Mouse (Mus musculus): Measurements from ENCODE around the gene Shbg. TPM values are rescaled to one million over a fixed set of nuclear protein-coding genes. Genes with fewer than 3 reads are reported as not detected.

Shbg gene
- total RNA-seq, 1 experiment from 2014 or later: not detected

- no peak for ATAC-seq (ENCODE audit: extremely low read depth, insufficient number of reproducible peaks, low FRiP score, poor library complexity, severe bottlenecking)
Observed at GRCm38 (mm10) chr11:69604795-69605664, 12.7 kb downstream of the Shbg start.

- no peak for ATAC-seq (ENCODE audit: extremely low read depth, insufficient number of reproducible peaks, low FRiP score, poor library complexity, severe bottlenecking)
Observed at GRCm38 (mm10) chr11:69604347-69604746, 13.4 kb downstream of the Shbg start.

GRCm38 (mm10) chr11:69603516-69603915 is 14.2 kb downstream of the Shbg start:
- ATAC-seq (ENCODE audit: extremely low read depth, insufficient number of reproducible peaks, low FRiP score, poor library complexity, severe bottlenecking): no peak

- ATAC-seq (ENCODE audit: extremely low read depth, insufficient number of reproducible peaks, low FRiP score, poor library complexity, severe bottlenecking): no peak
Observed at GRCm38 (mm10) chr11:69601768-69602167, 15.9 kb downstream of the Shbg start.

- no peak for ATAC-seq (ENCODE audit: extremely low read depth, insufficient number of reproducible peaks, low FRiP score, poor library complexity, severe bottlenecking)
Observed at GRCm38 (mm10) chr11:69600098-69600497, 17.6 kb downstream of the Shbg start.

GRCm38 (mm10) chr11:69599436-69599835 is 18.3 kb downstream of the Shbg start:
- ATAC-seq (ENCODE audit: extremely low read depth, insufficient number of reproducible peaks, low FRiP score, poor library complexity, severe bottlenecking): no peak

GRCm38 (mm10) chr11:69594853-69595252 is 22.9 kb downstream of the Shbg start:
- no peak for ATAC-seq (ENCODE audit: extremely low read depth, insufficient number of reproducible peaks, low FRiP score, poor library complexity, severe bottlenecking)

GRCm38 (mm10) chr11:69592799-69593198 is 24.9 kb downstream of the Shbg start:
- no peak for ATAC-seq (ENCODE audit: extremely low read depth, insufficient number of reproducible peaks, low FRiP score, poor library complexity, severe bottlenecking)

- ATAC-seq (ENCODE audit: extremely low read depth, insufficient number of reproducible peaks, low FRiP score, poor library complexity, severe bottlenecking): no peak
Observed at GRCm38 (mm10) chr11:69591899-69592637, 25.6 kb downstream of the Shbg start.

- no peak for ATAC-seq (ENCODE audit: extremely low read depth, insufficient number of reproducible peaks, low FRiP score, poor library complexity, severe bottlenecking)
Observed at GRCm38 (mm10) chr11:69591424-69591823, 26.3 kb downstream of the Shbg start.

GRCm38 (mm10) chr11:69590622-69591021 is 27.1 kb downstream of the Shbg start:
- no peak for ATAC-seq (ENCODE audit: extremely low read depth, insufficient number of reproducible peaks, low FRiP score, poor library complexity, severe bottlenecking)

GRCm38 (mm10) chr11:69589207-69589834 is 28.4 kb downstream of the Shbg start:
- ATAC-seq (ENCODE audit: extremely low read depth, insufficient number of reproducible peaks, low FRiP score, poor library complexity, severe bottlenecking): no peak

- ATAC-seq (ENCODE audit: extremely low read depth, insufficient number of reproducible peaks, low FRiP score, poor library complexity, severe bottlenecking): peak; percentile 21; the same call in 1 of the 2 replicates
Observed at GRCm38 (mm10) chr11:69585718-69586325, 31.9 kb downstream of the Shbg start.

GRCm38 (mm10) chr11:69584937-69585336 is 32.8 kb downstream of the Shbg start:
- ATAC-seq (ENCODE audit: extremely low read depth, insufficient number of reproducible peaks, low FRiP score, poor library complexity, severe bottlenecking): no peak

- no peak for ATAC-seq (ENCODE audit: extremely low read depth, insufficient number of reproducible peaks, low FRiP score, poor library complexity, severe bottlenecking)
Observed at GRCm38 (mm10) chr11:69584008-69584407, 33.7 kb downstream of the Shbg start.

GRCm38 (mm10) chr11:69582230-69582805 is 35.4 kb downstream of the Shbg start:
- no peak for ATAC-seq (ENCODE audit: extremely low read depth, insufficient number of reproducible peaks, low FRiP score, poor library complexity, severe bottlenecking)

- ATAC-seq (ENCODE audit: extremely low read depth, insufficient number of reproducible peaks, low FRiP score, poor library complexity, severe bottlenecking): no peak
Observed at GRCm38 (mm10) chr11:69581814-69582213, 35.9 kb downstream of the Shbg start.

- peak; percentile 49 for ATAC-seq (ENCODE audit: extremely low read depth, insufficient number of reproducible peaks, low FRiP score, poor library complexity, severe bottlenecking)
Observed at GRCm38 (mm10) chr11:69581147-69581688, 36.5 kb downstream of the Shbg start.
